Mouse (Mus musculus): ENCODE measurements around the gene Snx18. TPM values are rescaled to one million over a fixed set of nuclear protein-coding genes. Genes with fewer than 3 reads are reported as not detected.

Gene Snx18
- polyA plus RNA-seq (2015; fragmentation: Nextera tagmentation; extraction: Ambion mirVana), result 21.1 and 25.2 TPM in 2 replicates

GRCm38 (mm10) chr13:113617891-113618823 lies at the start of gene Snx18:
Gene Snx18, minus strand, starts transcription at chr13:113618564.
- H3K27ac ChIP-seq, result peak within 1 kb of the TSS; percentile 95
- peak; percentile 83 for ATAC-seq (ENCODE audit: insufficient number of reproducible peaks, low FRiP score, low TSS enrichment, low read depth)
- no peaks in the 10 kb centered on the region for H3K27me3 ChIP-seq
- H3K36me3 ChIP-seq, result no peaks in the 10 kb centered on the region
- H3K4me3 ChIP-seq, result peak within 1 kb of the TSS; percentile 84
- no peaks in the 10 kb centered on the region for H3K9me3 ChIP-seq
- H3K9ac ChIP-seq, result peak within 1 kb of the TSS; percentile 97
- H3K4me1 ChIP-seq, result peaks cover 39% of the 10 kb centered on the region
- under 1% methylated on average over 117 of the region's 119 CpGs for WGBS
- H3K4me2 ChIP-seq, result peak within 1 kb of the TSS; percentile 84

- no peak for ATAC-seq (ENCODE audit: insufficient number of reproducible peaks, low FRiP score, low TSS enrichment, low read depth)
- Histone ChIP-seq H3K9me3 (no peaks in the 10 kb centered on the region), H3K36me3 (no peaks in the 10 kb centered on the region), H3K27me3 (no peaks in the 10 kb centered on the region), H3K4me1 (0 out of 2 replicates have a peak, but pooled peaks cover 8% of the 10 kb centered on the region), H3K4me2 (no peak overlapping the region), H3K9ac (no peak overlapping the region), H3K4me3 (no peak overlapping the region), H3K27ac (no peak overlapping the region)
- 66% methylated on average over 7 of the region's 7 CpGs for WGBS
These were observed 45.5 kb upstream of the Snx18 start for GRCm38 (mm10) chr13:113663883-113664282.

DNA sequence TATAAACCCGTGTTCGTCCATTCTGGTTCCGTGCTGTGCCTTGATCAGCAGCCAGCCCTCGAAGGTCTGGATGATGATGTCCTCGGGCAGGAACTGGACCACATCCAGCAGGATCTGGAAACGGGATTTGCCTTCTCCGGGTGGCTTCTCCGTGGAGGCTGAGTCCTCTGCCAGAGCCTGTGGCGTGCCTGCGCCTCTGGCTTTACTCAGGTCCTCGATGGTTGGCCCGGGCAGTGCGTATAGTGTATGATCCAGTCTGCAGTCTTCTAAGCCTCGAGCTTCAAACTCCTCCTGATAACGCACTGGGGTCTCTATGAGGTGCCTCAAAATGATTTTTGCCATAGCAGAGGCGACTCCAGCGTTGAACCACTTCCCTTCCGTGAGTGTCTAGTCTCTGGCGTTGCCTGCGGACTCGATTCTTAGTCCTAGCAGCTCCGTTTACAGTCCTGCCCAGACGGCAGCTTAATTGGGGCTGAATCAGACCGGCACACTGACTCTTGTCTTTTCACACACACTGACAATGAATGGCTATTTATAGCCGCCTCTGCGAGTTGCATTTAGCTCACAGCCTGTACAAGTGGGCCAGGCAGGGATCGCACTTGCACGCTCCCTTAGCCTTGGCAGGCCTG lies 44.9 kb upstream of the Snx18 start, which contains the start of gene Hspb3:
Hspb3 (minus strand) TSS at position 526 of the 629 bp plus-strand sequence.
- Histone ChIP-seq H3K9me3 (no peaks in the 10 kb centered on the region), H3K4me2 (peak within 1 kb of the TSS; percentile 17; the same call in 1 of the 2 replicates), H3K27me3 (no peaks in the 10 kb centered on the region), H3K36me3 (no peaks in the 10 kb centered on the region), H3K4me1 (0 out of 2 replicates have a peak, but pooled peaks cover 8% of the 10 kb centered on the region), H3K4me3 (peak within 1 kb of the TSS; percentile 12), H3K9ac (no peak within 1 kb of the TSS), H3K27ac (no peak within 1 kb of the TSS)
- 55% methylated on average over 28 of the region's 28 CpGs for WGBS
- no peak for ATAC-seq (ENCODE audit: insufficient number of reproducible peaks, low FRiP score, low TSS enrichment, low read depth)

DNA sequence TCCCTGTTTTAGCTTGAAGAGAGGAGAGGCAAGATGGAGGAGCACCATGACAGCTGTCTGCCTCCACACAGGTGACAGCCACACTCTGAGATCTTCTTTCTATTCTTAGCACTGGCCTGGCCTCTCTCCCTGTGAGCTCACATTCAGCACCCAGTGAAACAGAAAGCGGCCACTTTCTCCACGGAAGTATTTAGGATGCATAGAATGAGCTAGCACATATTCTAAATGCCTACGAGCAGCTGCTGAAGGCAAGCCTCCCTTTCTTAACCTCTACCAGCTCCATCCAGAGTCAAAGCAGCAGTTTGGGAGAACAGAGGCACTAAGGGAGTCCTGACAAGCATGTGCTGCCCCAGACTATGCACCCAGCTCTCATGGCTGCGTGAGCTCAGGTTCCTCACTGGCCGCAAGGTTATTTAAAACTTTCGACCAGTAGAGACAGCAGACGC lies 43.5 kb upstream of the Snx18 start:
- Histone ChIP-seq H3K27ac (peak overlapping the region; percentile 22; the same call in 1 of the 2 replicates), H3K4me2 (no peak overlapping the region), H3K4me1 (0 out of 2 replicates have a peak, but pooled peaks cover 8% of the 10 kb centered on the region), H3K36me3 (no peaks in the 10 kb centered on the region), H3K9ac (no peak overlapping the region), H3K4me3 (no peak overlapping the region), H3K9me3 (no peaks in the 10 kb centered on the region), H3K27me3 (no peaks in the 10 kb centered on the region)
- ATAC-seq (ENCODE audit: insufficient number of reproducible peaks, low FRiP score, low TSS enrichment, low read depth), result peak; percentile 55; the same call in 1 of the 2 replicates
- 58% methylated on average over 7 of the region's 7 CpGs for WGBS

GRCm38 (mm10) chr13:113660576-113661310 lies 42.4 kb upstream of the Snx18 start:
- 76% methylated on average over 9 of the region's 9 CpGs for WGBS
- no peak overlapping the region for H3K4me2 ChIP-seq

GRCm38 (mm10) chr13:113657204-113657603 lies 38.8 kb upstream of the Snx18 start:
- Histone ChIP-seq H3K9me3 (no peaks in the 10 kb centered on the region), H3K27me3 (no peaks in the 10 kb centered on the region), H3K4me2 (no peak overlapping the region), H3K36me3 (no peaks in the 10 kb centered on the region), H3K9ac (no peak overlapping the region), H3K27ac (no peak overlapping the region), H3K4me1 (no peaks in the 10 kb centered on the region), H3K4me3 (no peak overlapping the region)
- no peak for ATAC-seq (ENCODE audit: insufficient number of reproducible peaks, low FRiP score, low TSS enrichment, low read depth)
- 65% methylated on average over 7 of the region's 7 CpGs for WGBS

More at GRCm38 (mm10) chr13:113660576-113661310, 42.4 kb upstream of the Snx18 start:
- no peak overlapping the region for H3K4me3 ChIP-seq
- H3K4me1 ChIP-seq, result 0 out of 2 replicates have a peak, but pooled peaks cover 8% of the 10 kb centered on the region
- H3K27ac ChIP-seq, result no peak overlapping the region
- no peaks in the 10 kb centered on the region for H3K9me3 ChIP-seq
- ATAC-seq (ENCODE audit: insufficient number of reproducible peaks, low FRiP score, low TSS enrichment, low read depth), result no peak
- H3K36me3 ChIP-seq, result no peaks in the 10 kb centered on the region
- no peaks in the 10 kb centered on the region for H3K27me3 ChIP-seq
- no peak overlapping the region for H3K9ac ChIP-seq

DNA sequence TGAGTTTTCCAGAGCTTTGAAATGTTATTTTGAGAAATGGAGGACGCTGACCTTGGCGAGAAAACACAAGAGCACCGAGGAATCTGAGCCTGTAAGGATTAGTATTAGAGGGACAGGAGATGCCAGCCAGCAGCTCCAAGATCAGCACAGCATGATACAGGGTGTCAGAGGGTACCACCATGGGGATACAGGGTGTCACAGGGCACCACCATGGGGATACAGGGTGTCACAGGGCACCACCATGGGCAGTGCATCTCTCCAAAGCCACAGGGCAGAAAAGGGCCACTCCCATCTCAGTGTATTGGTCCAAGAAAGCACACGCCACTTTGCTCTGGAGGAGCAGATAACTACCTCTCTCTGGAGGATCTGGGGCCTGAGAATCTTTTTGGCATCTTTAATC lies 38.3 kb upstream of the Snx18 start:
- H3K4me2 ChIP-seq, result no peak overlapping the region
- 88% methylated on average over 4 of the region's 4 CpGs for WGBS
- H3K27ac ChIP-seq, result no peak overlapping the region
- ATAC-seq (ENCODE audit: insufficient number of reproducible peaks, low FRiP score, low TSS enrichment, low read depth), result no peak
- no peaks in the 10 kb centered on the region for H3K36me3 ChIP-seq
- H3K9ac ChIP-seq, result no peak overlapping the region
- no peaks in the 10 kb centered on the region for H3K9me3 ChIP-seq
- H3K4me1 ChIP-seq, result no peaks in the 10 kb centered on the region
- H3K27me3 ChIP-seq, result no peaks in the 10 kb centered on the region
- no peak overlapping the region for H3K4me3 ChIP-seq

DNA sequence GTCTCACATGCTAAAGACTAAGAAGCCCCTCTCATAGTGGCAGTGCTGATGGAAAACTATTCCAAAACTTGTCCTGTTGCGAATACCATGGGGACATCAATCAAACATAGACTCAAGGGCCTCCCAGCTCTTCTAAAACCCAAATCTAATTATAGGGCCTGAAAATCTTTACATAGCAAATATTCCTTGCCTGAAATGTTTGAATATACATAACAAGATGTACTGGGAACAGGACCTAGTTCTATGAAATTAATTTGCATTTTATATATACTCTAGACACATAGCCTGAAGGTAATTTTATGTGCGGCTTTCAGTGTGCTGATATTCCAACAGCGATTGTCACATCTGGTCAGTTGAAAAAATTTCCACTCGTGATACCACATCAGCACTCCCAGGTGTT lies 37.1 kb upstream of the Snx18 start:
- no peak overlapping the region for H3K9ac ChIP-seq
- H3K9me3 ChIP-seq, result no peaks in the 10 kb centered on the region
- no peak overlapping the region for H3K4me3 ChIP-seq
- H3K4me1 ChIP-seq, result no peaks in the 10 kb centered on the region
- no peaks in the 10 kb centered on the region for H3K36me3 ChIP-seq
- no peak overlapping the region for H3K27ac ChIP-seq
- no peak overlapping the region for H3K4me2 ChIP-seq
- ATAC-seq (ENCODE audit: insufficient number of reproducible peaks, low FRiP score, low TSS enrichment, low read depth), result no peak
- no peaks in the 10 kb centered on the region for H3K27me3 ChIP-seq
- WGBS, result 77% methylated on average over 4 of the region's 4 CpGs

- H3K9ac ChIP-seq, result no peak overlapping the region
- no peak for ATAC-seq (ENCODE audit: insufficient number of reproducible peaks, low FRiP score, low TSS enrichment, low read depth)
- 72% methylated on average over 11 of the region's 11 CpGs for WGBS
- no peak overlapping the region for H3K27ac ChIP-seq
- H3K9me3 ChIP-seq, result no peaks in the 10 kb centered on the region
- peaks cover 1% of the 10 kb centered on the region; the same call in 1 of the 2 replicates for H3K4me1 ChIP-seq
- no peak overlapping the region for H3K4me2 ChIP-seq
- H3K36me3 ChIP-seq, result no peaks in the 10 kb centered on the region
- no peaks in the 10 kb centered on the region for H3K27me3 ChIP-seq
- no peak overlapping the region for H3K4me3 ChIP-seq
These were observed 22.7 kb upstream of the Snx18 start for GRCm38 (mm10) chr13:113640944-113641597.

DNA sequence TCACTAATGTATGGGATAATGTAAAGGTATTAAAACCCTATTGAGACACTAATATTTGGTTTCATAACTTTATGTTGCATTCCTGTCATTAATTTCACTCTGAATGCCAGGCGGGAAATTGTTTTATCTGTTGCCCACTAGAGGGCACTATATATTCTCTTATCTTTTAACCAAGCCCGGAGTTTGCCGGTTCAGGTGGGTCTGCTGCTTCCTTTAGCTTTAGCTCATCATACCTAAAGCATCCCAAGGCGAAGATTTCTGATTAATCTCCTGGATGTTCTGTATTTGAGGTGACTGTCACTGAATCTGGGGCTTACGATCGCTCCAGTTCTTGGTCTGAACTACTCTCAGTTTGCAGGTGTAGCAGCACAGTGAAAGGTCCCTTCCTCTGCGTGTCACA lies 20.6 kb upstream of the Snx18 start:
- H3K27me3 ChIP-seq, result no peaks in the 10 kb centered on the region
- H3K36me3 ChIP-seq, result no peaks in the 10 kb centered on the region
- WGBS, result 31% methylated on average over 7 of the region's 7 CpGs
- H3K4me2 ChIP-seq, result no peak overlapping the region
- H3K27ac ChIP-seq, result no peak overlapping the region
- no peak for ATAC-seq (ENCODE audit: insufficient number of reproducible peaks, low FRiP score, low TSS enrichment, low read depth)
- no peak overlapping the region for H3K4me3 ChIP-seq
- H3K4me1 ChIP-seq, result peaks cover 3% of the 10 kb centered on the region; the same call in 1 of the 2 replicates
- H3K9me3 ChIP-seq, result no peaks in the 10 kb centered on the region
- no peak overlapping the region for H3K9ac ChIP-seq

- no peak overlapping the region for H3K4me2 ChIP-seq
- H3K36me3 ChIP-seq, result no peaks in the 10 kb centered on the region
- no peaks in the 10 kb centered on the region for H3K9me3 ChIP-seq
- H3K27me3 ChIP-seq, result no peaks in the 10 kb centered on the region
- no peak overlapping the region for H3K4me3 ChIP-seq
- peaks cover 3% of the 10 kb centered on the region; the same call in 1 of the 2 replicates for H3K4me1 ChIP-seq
- H3K27ac ChIP-seq, result no peak overlapping the region
- no peak for ATAC-seq (ENCODE audit: insufficient number of reproducible peaks, low FRiP score, low TSS enrichment, low read depth)
- 71% methylated on average over 17 of the region's 17 CpGs for WGBS
- H3K9ac ChIP-seq, result no peak overlapping the region
These were observed 17.4 kb upstream of the Snx18 start for GRCm38 (mm10) chr13:113635799-113636222.

Measured in limb, embryonic 15.5 days (tissue).